Mouse (Mus musculus) G1E (cell line): Measurements from ENCODE around the gene Reep3.

Experiments
- CTCF ChIP-seq: IDR thresholded peaks from 2 replicates; pipeline ENCODE4 v1.5.1; 2012; ENCODE audit warnings: low read depth, low read length, inconsistent platforms, mixed read lengths
- TAL1 ChIP-seq: conservative IDR thresholded peaks from 2 replicates; pipeline ENCODE4 v1.6.1; 2012; ENCODE audit warnings: low read depth, low read length, inconsistent platforms, mixed read lengths

GRCm38 (mm10) chr10:67137437-67137836 lies 40.7 kb upstream of the Reep3 start:
- TF ChIP-seq CTCF = no peak
- TF ChIP-seq TAL1 = no peak
